Mouse (Mus musculus): ENCODE measurements around the gene Kalrn.

- TF ChIP-seq NANOG (IDR thresholded peaks at IDR 0.05; ENCODE audit: borderline replicate concordance, low read length): no peak
- TF ChIP-seq CTCF (conservative IDR thresholded peaks at IDR 0.05; ENCODE audit: low read length): no peak
- TF ChIP-seq POU5F1 (IDR thresholded peaks at IDR 0.05; ENCODE audit: borderline replicate concordance, low read length): no peak
Observed at GRCm38 (mm10) chr16:34502110-34502509, 71.2 kb downstream of the Kalrn start.

Data from E14TG2a.4 (cell line).